Mouse (Mus musculus): ENCODE results near the gene Tnrc6c. TPM values are rescaled to one million over a fixed set of nuclear protein-coding genes. Genes with fewer than 3 reads are reported as not detected.

Tnrc6c gene
- total and polyA plus RNA-seq, 2 experiments from 2014 or later = 19.9 to 71.6 TPM

DNA sequence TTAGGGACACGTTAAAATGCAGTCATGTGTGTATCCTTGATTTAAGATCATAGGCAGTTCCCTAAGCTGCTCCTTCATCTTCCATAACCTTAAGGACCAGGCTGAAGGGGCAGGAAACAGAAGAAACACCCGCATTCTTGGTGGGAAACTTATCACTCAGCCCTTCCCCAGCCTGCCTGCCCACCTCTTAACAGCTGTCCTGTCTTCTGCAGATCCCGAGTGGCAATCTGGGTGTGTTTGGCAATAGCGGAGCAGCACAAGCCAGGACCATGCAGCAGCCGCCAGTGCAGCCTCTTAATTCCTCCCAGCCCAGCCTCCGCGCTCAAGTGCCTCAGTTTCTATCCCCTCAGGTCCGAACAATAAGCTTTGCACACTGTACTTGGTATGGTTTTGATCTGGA, 88.6 kb downstream of the Tnrc6c start:
- H3K36me3 ChIP-seq (ENCODE audit: insufficient read depth) = peaks cover 92% of the 10 kb centered on the region
- no peak overlapping the region for H3K4me2 ChIP-seq (ENCODE audit: low read depth)
- no peaks in the 10 kb centered on the region for H3K27me3 ChIP-seq (ENCODE audit: insufficient read depth, low read length)
- H3K9me3 ChIP-seq (ENCODE audit: low read length) = no peaks in the 10 kb centered on the region
- no peak for TF ChIP-seq CTCF (IDR thresholded peaks at IDR 0.05; ENCODE audit: low read depth)
- no peak overlapping the region for H3K27ac ChIP-seq (ENCODE audit: low read depth, low read length)
- H3K4me1 ChIP-seq (ENCODE audit: insufficient read depth) = no peaks in the 10 kb centered on the region
- no peak for DNase-seq
- H3K9ac ChIP-seq = no peak overlapping the region
- 88% methylated on average over 8 of the region's 8 CpGs for WGBS
- ATAC-seq = no peak
- no peak overlapping the region for H3K4me3 ChIP-seq (ENCODE audit: low read depth, low read length)

DNA sequence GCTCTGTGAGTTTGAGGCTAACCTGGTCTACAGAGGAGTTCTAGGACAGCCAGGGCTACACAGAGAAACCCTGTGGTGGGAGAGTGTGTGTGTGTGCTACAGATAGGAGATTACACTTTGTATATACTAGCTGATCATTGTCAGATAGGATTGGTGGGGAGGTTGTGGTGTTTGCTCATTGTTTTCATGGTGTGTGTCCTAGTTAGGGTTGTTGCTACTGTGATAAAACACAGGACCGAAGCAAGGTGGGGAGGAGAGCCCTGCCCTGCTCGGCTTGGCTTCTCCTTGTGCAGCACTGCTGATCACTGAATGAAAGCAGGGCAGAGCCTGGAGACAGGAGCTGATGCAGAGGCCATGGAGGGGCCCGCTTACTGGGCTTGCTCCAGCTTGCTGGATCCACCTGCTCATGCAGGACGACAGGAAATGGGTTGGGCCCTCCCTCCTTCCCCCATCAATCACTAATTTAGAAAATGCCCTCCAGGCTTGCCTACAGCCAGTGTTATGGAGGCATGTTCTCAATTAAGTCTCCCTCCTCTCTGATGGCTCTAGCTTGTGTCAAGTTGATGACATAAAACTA, 89.5 kb downstream of the Tnrc6c start:
- Histone ChIP-seq H3K36me3 (ENCODE audit: insufficient read depth) (peaks cover 92% of the 10 kb centered on the region), H3K27me3 (ENCODE audit: insufficient read depth, low read length) (no peaks in the 10 kb centered on the region), H3K4me3 (ENCODE audit: low read depth, low read length) (no peak overlapping the region), H3K27ac (ENCODE audit: low read depth, low read length) (no peak overlapping the region), H3K9ac (no peak overlapping the region), H3K9me3 (ENCODE audit: low read length) (no peaks in the 10 kb centered on the region), H3K4me2 (ENCODE audit: low read depth) (no peak overlapping the region), H3K4me1 (ENCODE audit: insufficient read depth) (no peaks in the 10 kb centered on the region)
- no peak for TF ChIP-seq CTCF (IDR thresholded peaks at IDR 0.05; ENCODE audit: low read depth)
- WGBS = 75% methylated on average over 4 of the region's 4 CpGs
- DNase-seq (no peak), ATAC-seq (no peak)

DNA sequence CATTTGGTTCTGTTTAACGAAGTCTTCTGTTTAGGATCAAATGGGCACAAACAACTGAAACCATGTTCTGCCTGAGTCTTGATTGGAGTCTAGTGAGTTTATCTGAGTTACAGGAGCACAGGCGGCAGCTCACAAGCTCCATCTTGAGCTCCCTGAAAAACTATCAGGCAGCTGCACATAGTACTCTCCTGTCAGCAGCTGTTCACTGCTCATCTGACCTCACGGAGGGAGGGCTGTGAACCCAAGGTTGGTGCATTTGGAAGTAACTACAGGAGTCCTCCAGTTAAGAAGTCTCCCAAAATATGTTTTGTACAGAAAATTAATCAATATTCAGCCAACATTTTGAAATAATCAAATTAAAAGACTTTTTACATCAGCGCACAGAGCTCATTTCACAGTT, 94.5 kb downstream of the Tnrc6c start:
- no peak overlapping the region for H3K27ac ChIP-seq (ENCODE audit: low read depth, low read length)
- H3K36me3 ChIP-seq (ENCODE audit: insufficient read depth) = peaks cover 89% of the 10 kb centered on the region
- TF ChIP-seq CTCF (IDR thresholded peaks at IDR 0.05; ENCODE audit: low read depth) = no peak
- H3K9me3 ChIP-seq (ENCODE audit: low read length) = no peaks in the 10 kb centered on the region
- 88% methylated on average over 4 of the region's 4 CpGs for WGBS
- no peak for DNase-seq
- no peaks in the 10 kb centered on the region for H3K4me1 ChIP-seq (ENCODE audit: insufficient read depth)
- no peaks in the 10 kb centered on the region for H3K27me3 ChIP-seq (ENCODE audit: insufficient read depth, low read length)
- no peak overlapping the region for H3K4me2 ChIP-seq (ENCODE audit: low read depth)
- no peak for ATAC-seq
- H3K4me3 ChIP-seq (ENCODE audit: low read depth, low read length) = no peak overlapping the region
- no peak overlapping the region for H3K9ac ChIP-seq

DNA sequence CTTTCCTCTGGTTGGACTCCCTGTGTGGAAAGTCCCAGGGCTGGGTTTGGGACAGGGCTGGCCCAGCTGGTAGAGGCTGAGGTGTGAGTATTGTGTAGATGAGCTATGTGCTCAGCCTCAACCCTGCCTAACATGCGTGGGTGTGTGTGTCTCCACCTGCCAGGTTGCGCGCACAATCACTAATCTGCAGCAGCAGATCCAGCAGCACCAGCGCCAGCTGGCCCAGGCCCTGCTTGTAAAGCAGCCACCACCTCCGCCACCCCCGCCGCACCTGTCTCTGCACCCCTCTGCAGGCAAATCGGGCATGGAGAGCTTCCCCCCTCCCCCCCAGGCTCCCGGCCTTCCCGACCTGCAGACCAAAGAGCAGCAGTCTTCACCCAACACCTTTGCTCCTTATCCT, 95.3 kb downstream of the Tnrc6c start:
- 87% methylated on average over 10 of the region's 10 CpGs for WGBS
- DNase-seq = no peak
- no peaks in the 10 kb centered on the region for H3K9me3 ChIP-seq (ENCODE audit: low read length)

DNA sequence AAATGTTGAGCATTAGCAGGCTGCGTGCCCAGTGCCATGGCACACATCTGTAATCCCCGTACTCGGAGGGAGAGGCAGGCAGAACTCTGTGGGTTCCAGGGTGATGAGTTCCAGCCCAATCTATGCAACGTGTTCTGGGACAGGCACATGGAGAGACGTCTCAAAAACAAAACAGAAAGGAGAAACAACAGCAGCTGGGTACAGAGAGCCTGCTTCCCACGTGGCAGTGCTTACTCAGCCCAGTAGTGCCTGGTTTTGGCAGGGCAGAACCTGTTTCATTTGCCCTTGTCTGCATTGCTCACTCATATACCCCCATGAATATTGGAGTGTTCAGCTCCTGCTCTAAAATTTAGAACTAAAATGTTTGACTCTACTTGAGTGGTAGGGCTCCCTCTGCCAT, 97.5 kb downstream of the Tnrc6c start:
- 81% methylated on average over 6 of the region's 6 CpGs for WGBS

More for the DNA sequence above, 95.3 kb downstream of the Tnrc6c start:
- no peak for TF ChIP-seq CTCF (IDR thresholded peaks at IDR 0.05; ENCODE audit: low read depth)
- no peak overlapping the region for H3K27ac ChIP-seq (ENCODE audit: low read depth, low read length)
- H3K4me3 ChIP-seq (ENCODE audit: low read depth, low read length) = no peak overlapping the region
- peaks cover 92% of the 10 kb centered on the region for H3K36me3 ChIP-seq (ENCODE audit: insufficient read depth)
- H3K27me3 ChIP-seq (ENCODE audit: insufficient read depth, low read length) = no peaks in the 10 kb centered on the region
- no peak overlapping the region for H3K9ac ChIP-seq
- ATAC-seq = no peak
- no peaks in the 10 kb centered on the region for H3K4me1 ChIP-seq (ENCODE audit: insufficient read depth)
- no peak overlapping the region for H3K4me2 ChIP-seq (ENCODE audit: low read depth)

DNA sequence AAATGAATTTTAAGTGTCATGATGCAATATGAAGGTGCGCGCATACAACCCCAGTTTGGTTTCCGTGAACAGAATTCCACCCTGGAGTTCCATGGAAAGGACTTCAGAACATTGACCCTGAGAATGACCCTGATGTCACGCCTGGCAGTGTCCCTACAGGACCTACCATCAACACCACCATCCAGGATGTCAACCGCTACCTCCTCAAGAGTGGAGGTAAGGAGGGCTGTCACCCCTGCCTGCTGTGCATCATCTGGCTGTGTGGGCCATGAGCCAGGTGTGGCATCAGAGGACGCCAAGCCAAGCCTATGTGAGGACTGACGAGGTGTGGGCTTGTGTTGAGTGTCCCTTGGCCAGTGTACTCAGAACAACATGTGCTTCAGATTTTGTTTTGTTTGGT, 101.8 kb downstream of the Tnrc6c start:
- no peak overlapping the region for H3K4me3 ChIP-seq (ENCODE audit: low read depth, low read length)
- TF ChIP-seq CTCF (IDR thresholded peaks at IDR 0.05; ENCODE audit: low read depth) = no peak

More for the DNA sequence above, 97.5 kb downstream of the Tnrc6c start:
- Histone ChIP-seq H3K9ac (no peak overlapping the region), H3K27me3 (ENCODE audit: insufficient read depth, low read length) (no peaks in the 10 kb centered on the region), H3K27ac (ENCODE audit: low read depth, low read length) (no peak overlapping the region), H3K36me3 (ENCODE audit: insufficient read depth) (peaks cover 92% of the 10 kb centered on the region), H3K4me1 (ENCODE audit: insufficient read depth) (no peaks in the 10 kb centered on the region), H3K4me2 (ENCODE audit: low read depth) (no peak overlapping the region), H3K4me3 (ENCODE audit: low read depth, low read length) (no peak overlapping the region), H3K9me3 (ENCODE audit: low read length) (no peaks in the 10 kb centered on the region)
- no peak for TF ChIP-seq CTCF (IDR thresholded peaks at IDR 0.05; ENCODE audit: low read depth)
- ATAC-seq (no peak), DNase-seq (no peak)

DNA sequence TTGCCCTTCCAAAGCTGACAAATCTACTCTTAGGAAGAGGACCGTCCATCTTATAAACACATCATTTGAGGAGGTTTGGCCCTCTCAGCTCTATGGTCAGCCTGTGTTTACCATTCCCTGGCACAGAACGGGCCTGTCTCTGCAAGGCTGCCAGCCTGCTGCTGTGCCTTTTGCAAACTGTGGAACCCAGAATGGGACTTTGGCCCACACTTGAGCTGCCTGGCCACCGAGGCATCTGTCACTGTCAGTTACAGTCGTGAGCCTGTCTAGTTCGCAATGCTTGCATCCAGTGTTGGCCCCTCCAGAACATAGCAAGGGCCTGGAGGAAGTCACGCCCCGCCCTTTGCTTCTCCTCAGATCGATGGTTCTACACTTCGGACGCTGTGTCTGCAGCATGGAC, 105.2 kb downstream of the Tnrc6c start:
- no peak for ATAC-seq
- no peak for DNase-seq
- Histone ChIP-seq H3K4me3 (ENCODE audit: low read depth, low read length) (no peak overlapping the region), H3K36me3 (ENCODE audit: insufficient read depth) (peaks cover 82% of the 10 kb centered on the region), H3K4me2 (ENCODE audit: low read depth) (no peak overlapping the region), H3K4me1 (ENCODE audit: insufficient read depth) (no peaks in the 10 kb centered on the region), H3K27ac (ENCODE audit: low read depth, low read length) (no peak overlapping the region), H3K9me3 (ENCODE audit: low read length) (no peaks in the 10 kb centered on the region), H3K9ac (no peak overlapping the region), H3K27me3 (ENCODE audit: insufficient read depth, low read length) (no peaks in the 10 kb centered on the region)
- WGBS = 90% methylated on average over 10 of the region's 10 CpGs
- no peak for TF ChIP-seq CTCF (IDR thresholded peaks at IDR 0.05; ENCODE audit: low read depth)

More for the DNA sequence above, 101.8 kb downstream of the Tnrc6c start:
- H3K9me3 ChIP-seq (ENCODE audit: low read length) = no peaks in the 10 kb centered on the region
- H3K9ac ChIP-seq = no peak overlapping the region
- no peaks in the 10 kb centered on the region for H3K27me3 ChIP-seq (ENCODE audit: insufficient read depth, low read length)
- no peak overlapping the region for H3K4me2 ChIP-seq (ENCODE audit: low read depth)
- no peak for DNase-seq
- H3K4me1 ChIP-seq (ENCODE audit: insufficient read depth) = no peaks in the 10 kb centered on the region
- no peak overlapping the region for H3K27ac ChIP-seq (ENCODE audit: low read depth, low read length)
- no peak for ATAC-seq
- WGBS = 98% methylated on average over 7 of the region's 7 CpGs
- peaks cover 93% of the 10 kb centered on the region for H3K36me3 ChIP-seq (ENCODE audit: insufficient read depth)
